Mouse (Mus musculus) ES-Bruce4 (cell line): Measurements from ENCODE around the gene Gpcpd1. TPM values are rescaled to one million over a fixed set of nuclear protein-coding genes. Genes with fewer than 3 reads are reported as not detected.

ENCODE experiments used
- H3K27ac ChIP-seq: 2 replicates; pipeline ENCODE4 v1.5.1; 2012; ENCODE audit warnings: low read length, inconsistent platforms; ENCODE audit not compliant: insufficient read depth
- H3K27me3 ChIP-seq: 2 replicates; pipeline ENCODE4 v1.6.1; 2012; ENCODE audit warnings: mild to moderate bottlenecking, low read length, inconsistent platforms; ENCODE audit not compliant: control insufficient read depth, poor library complexity, insufficient read depth, severe bottlenecking
- H3K36me3 ChIP-seq: 2 replicates; pipeline ENCODE4 v1.6.1; 2012; ENCODE audit warnings: inconsistent platforms, mild to moderate bottlenecking, low read length, moderate library complexity; ENCODE audit not compliant: control insufficient read depth, poor library complexity, insufficient read depth, severe bottlenecking
- H3K4me1 ChIP-seq: one replicate; pipeline ENCODE4 v1.8.1; 2011; ENCODE audit warnings: low read length; ENCODE audit not compliant: control insufficient read depth, insufficient read depth
- H3K4me3 ChIP-seq: 2 replicates; pipeline ENCODE4 v1.5.1; 2011; ENCODE audit warnings: low read depth, mild to moderate bottlenecking, low read length
- H3K9ac ChIP-seq: 2 replicates; pipeline ENCODE4 v1.6.1; 2012; ENCODE audit warnings: low read depth, mild to moderate bottlenecking, inconsistent platforms; ENCODE audit not compliant: poor library complexity, severe bottlenecking
- H3K9me3 ChIP-seq: replicated peaks from 2 replicates; pipeline ENCODE4 v1.6.1; 2012; ENCODE audit warnings: mild to moderate bottlenecking, low read length, inconsistent platforms; ENCODE audit not compliant: control insufficient read depth, poor library complexity, insufficient read depth, severe bottlenecking
- CTCF ChIP-seq: IDR thresholded peaks from one replicate; pipeline ENCODE4 v1.8.1; 2011; ENCODE audit warnings: low read depth, low read length
- EP300 ChIP-seq: IDR thresholded peaks from 2 replicates; pipeline ENCODE4 v1.6.1; 2011; ENCODE audit warnings: low read depth, low read length; ENCODE audit not compliant: insufficient read depth
- POLR2A ChIP-seq: IDR thresholded peaks from one replicate; pipeline ENCODE4 v1.8.1; 2011; ENCODE audit warnings: low read length; ENCODE audit not compliant: insufficient read depth
- polyA plus RNA-seq: library from polyadenylated mRNA; stranded (reverse); fragments of >200 nt; gene quantifications from 2 replicates; pipeline ENCODE4 v1.2.4, GENCODE M21; 2011; ENCODE audit warnings: low read depth; ENCODE audit not compliant: missing spikeins, insufficient read depth, insufficient read length

Gpcpd1 gene
- polyA plus RNA-seq, 1 experiment, result 11.0 TPM

- TF ChIP-seq POLR2A (no peak), EP300 (no peak), CTCF (no peak)
Observed at GRCm38 (mm10) chr2:132517194-132517836, 70.2 kb downstream of the Gpcpd1 start.

GRCm38 (mm10) chr2:132516130-132517030, 71.1 kb downstream of the Gpcpd1 start:
- Histone ChIP-seq H3K9me3 (no peaks in the 10 kb centered on the region), H3K36me3 (no peaks in the 10 kb centered on the region), H3K27me3 (no peaks in the 10 kb centered on the region), H3K9ac (no peak overlapping the region), H3K4me3 (no peak overlapping the region), H3K27ac (no peak overlapping the region), H3K4me1 (no peaks in the 10 kb centered on the region)
- TF ChIP-seq CTCF, result peak; percentile 67
- TF ChIP-seq EP300, result no peak

More at GRCm38 (mm10) chr2:132517194-132517836, 70.2 kb downstream of the Gpcpd1 start:
- Histone ChIP-seq H3K9ac (no peak overlapping the region), H3K27me3 (no peaks in the 10 kb centered on the region), H3K9me3 (no peaks in the 10 kb centered on the region), H3K27ac (no peak overlapping the region), H3K36me3 (no peaks in the 10 kb centered on the region), H3K4me3 (no peak overlapping the region), H3K4me1 (no peaks in the 10 kb centered on the region)

- no peaks in the 10 kb centered on the region for H3K9me3 ChIP-seq
- no peaks in the 10 kb centered on the region for H3K27me3 ChIP-seq
- H3K4me1 ChIP-seq, result no peaks in the 10 kb centered on the region
- H3K9ac ChIP-seq, result no peak overlapping the region
- H3K27ac ChIP-seq, result no peak overlapping the region
- TF ChIP-seq POLR2A, result no peak
- no peak for TF ChIP-seq EP300
- TF ChIP-seq CTCF, result no peak
- no peak overlapping the region for H3K4me3 ChIP-seq
- H3K36me3 ChIP-seq, result no peaks in the 10 kb centered on the region
Observed at GRCm38 (mm10) chr2:132515607-132516006, 71.9 kb downstream of the Gpcpd1 start.

- H3K4me3 ChIP-seq, result peak overlapping the region; percentile 14; the same call in 1 of the 2 replicates
- H3K9ac ChIP-seq, result no peak overlapping the region
- TF ChIP-seq EP300, result no peak
- TF ChIP-seq CTCF, result no peak
- TF ChIP-seq POLR2A, result no peak
- H3K36me3 ChIP-seq, result no peaks in the 10 kb centered on the region
- no peak overlapping the region for H3K27ac ChIP-seq
- no peaks in the 10 kb centered on the region for H3K4me1 ChIP-seq
- no peaks in the 10 kb centered on the region for H3K9me3 ChIP-seq
- no peaks in the 10 kb centered on the region for H3K27me3 ChIP-seq
Observed at GRCm38 (mm10) chr2:132515076-132515475, 72.5 kb downstream of the Gpcpd1 start.

GRCm38 (mm10) chr2:132514353-132514752, 73.2 kb downstream of the Gpcpd1 start:
- Histone ChIP-seq H3K27me3 (no peaks in the 10 kb centered on the region), H3K9ac (no peak overlapping the region), H3K36me3 (no peaks in the 10 kb centered on the region), H3K9me3 (no peaks in the 10 kb centered on the region), H3K4me3 (no peak overlapping the region), H3K4me1 (no peaks in the 10 kb centered on the region), H3K27ac (no peak overlapping the region)
- no peak for TF ChIP-seq CTCF

DNA sequence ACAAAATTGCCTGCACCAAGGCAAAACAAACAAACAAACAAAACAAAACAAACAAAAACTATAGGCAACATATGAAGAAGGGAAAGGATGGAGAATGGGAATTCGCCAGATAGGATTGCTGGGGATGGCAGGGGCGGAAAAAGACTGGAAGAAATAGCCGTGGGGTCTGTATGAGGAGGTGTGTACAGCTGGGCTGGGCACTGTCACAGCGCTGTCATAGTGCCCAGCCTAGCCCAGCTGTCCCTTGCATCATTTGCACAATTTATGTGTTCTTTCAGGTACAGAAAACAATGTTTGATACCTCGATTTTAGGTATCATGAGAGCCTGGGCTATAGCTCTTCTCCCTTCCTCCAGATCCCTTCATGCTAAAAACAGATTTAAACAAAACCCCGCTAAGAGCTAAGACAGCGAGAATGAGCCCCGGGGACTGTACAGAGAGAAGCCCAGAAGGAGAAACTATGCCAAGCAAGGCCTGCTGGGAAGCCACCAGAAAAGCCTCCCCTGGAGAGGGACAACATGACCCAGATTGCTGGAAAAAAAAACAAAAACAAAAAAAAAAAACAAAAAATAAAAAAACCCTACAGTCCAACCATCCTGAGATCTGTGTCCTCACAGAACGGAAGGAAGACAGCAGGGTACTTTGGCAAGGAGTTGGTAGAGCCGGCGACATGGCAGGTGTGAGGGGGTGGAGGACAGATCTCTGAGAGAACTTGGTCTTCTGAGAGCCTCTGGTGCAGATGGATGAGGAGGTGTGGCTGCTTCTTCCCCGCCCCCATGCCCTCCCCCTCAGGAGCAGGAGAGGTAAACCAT, 74.0 kb downstream of the Gpcpd1 start:
- Histone ChIP-seq H3K36me3 (no peaks in the 10 kb centered on the region), H3K9ac (no peak overlapping the region), H3K9me3 (no peaks in the 10 kb centered on the region), H3K4me3 (no peak overlapping the region), H3K27ac (no peak overlapping the region), H3K4me1 (no peaks in the 10 kb centered on the region), H3K27me3 (no peaks in the 10 kb centered on the region)
- TF ChIP-seq CTCF (no peak), EP300 (no peak), POLR2A (no peak)
